In genomic region chr19:24898737-24899577, GRCm38 (mm10) we compare ENCODE assay signal across 10 mouse cellular contexts. TPM values are rescaled to one million over a fixed set of nuclear protein-coding genes. Genes with fewer than 3 reads are reported as not detected.
DNase-seq lines count a peak whose midpoint lies in the region; ATAC-seq lines count a peak whose summit lies in the region.
"Had no signal": no experiment of that assay in that cellular context is flagged by ENCODE, and none has a peak within 500 bp of the region (broad histone marks: within the 10 kb centered on the region; RNA-seq: fewer than 3 reads in every experiment).

No protein-coding gene starts in this region.

- peaks cover 74% of the 10 kb centered on the region for H3K27me3 ChIP-seq in heart, embryonic 14.5 days (ENCODE audit: control insufficient read depth, insufficient read depth, low read length)
- peaks cover 86% of the 10 kb centered on the region for H3K27me3 ChIP-seq in hindbrain, embryonic 13.5 days
- peaks cover 74% of the 10 kb centered on the region for H3K27me3 ChIP-seq in midbrain, embryonic 14.5 days (ENCODE audit: control insufficient read depth, insufficient read depth, low read length)
- H3K27me3 ChIP-seq: CH12.LX had no signal

- peak overlapping the region; percentile 36 to 49 for H3K4me3 ChIP-seq in heart, embryonic 14.5 days (ENCODE audit: control insufficient read depth in 1 of 2, insufficient read depth in 1 of 2, low read depth in 1 of 2, low read length in 2 of 2)
- H3K4me3 ChIP-seq in hindbrain, embryonic 13.5 days, result peak overlapping the region; percentile 39
- peak overlapping the region; percentile 39 for H3K4me3 ChIP-seq in midbrain, embryonic 14.5 days (replicated peaks; ENCODE audit: low read depth, low read length)

- intact Hi-C loops in heart, postnatal 25 days (cut with DNase I), result no loop called here

- no peak for DNase-seq in heart, postnatal 25 days (ENCODE audit: low spot score)
- peak; percentile 25 for DNase-seq in embryo, embryonic 10 days (ENCODE audit: low spot score)
- peak; percentile 57 for DNase-seq in midbrain, embryonic 14.5 days
- no peak for DNase-seq in spleen, postnatal 10 days (ENCODE audit: low spot score in 2 of 2)
- no peak for DNase-seq in frontal cortex, postnatal 14 days (ENCODE audit: low spot score in 2 of 2)

- peaks cover 11 to 28% of the 10 kb centered on the region in 2 experiments for H3K4me1 ChIP-seq in heart, embryonic 14.5 days (ENCODE audit: control insufficient read depth in 2 of 2, insufficient read depth in 2 of 2, low read length in 2 of 2)
- peaks cover 23% of the 10 kb centered on the region for H3K4me1 ChIP-seq in hindbrain, embryonic 13.5 days (replicated peaks)
- peaks cover 18% of the 10 kb centered on the region; the same call in 1 of the 2 replicates for H3K4me1 ChIP-seq in midbrain, embryonic 14.5 days (ENCODE audit: control insufficient read depth, insufficient read depth, low read length)

- H3K36me3 ChIP-seq in heart, embryonic 14.5 days (ENCODE audit: control insufficient read depth, insufficient read depth, low read length), result no peaks in the 10 kb centered on the region
- no peaks in the 10 kb centered on the region for H3K36me3 ChIP-seq in hindbrain, embryonic 13.5 days
- no peaks in the 10 kb centered on the region for H3K36me3 ChIP-seq in midbrain, embryonic 14.5 days (ENCODE audit: control insufficient read depth, insufficient read depth, low read length)

- no peak overlapping the region for H3K27ac ChIP-seq in heart, embryonic 14.5 days (replicated peaks in 1 of 2; ENCODE audit: control insufficient read depth in 1 of 2, insufficient read depth in 1 of 2, low read depth in 2 of 2, low read length in 2 of 2)
- no peak overlapping the region for H3K27ac ChIP-seq in hindbrain, embryonic 13.5 days
- no peak overlapping the region for H3K27ac ChIP-seq in midbrain, embryonic 14.5 days (replicated peaks; ENCODE audit: low read depth, low read length)

- WGBS in heart, embryonic 14.5 days, result 5% methylated on average over 34 of the region's 34 CpGs
- WGBS in hindbrain, embryonic 13.5 days, result 2% methylated on average over 34 of the region's 34 CpGs
- WGBS in midbrain, embryonic 14.5 days, result 2% methylated on average over 34 of the region's 34 CpGs

- no peak overlapping the region for H3K9ac ChIP-seq in heart, embryonic 14.5 days (ENCODE audit: low read length)
- no peak overlapping the region for H3K9ac ChIP-seq in hindbrain, embryonic 13.5 days
- no peak overlapping the region for H3K9ac ChIP-seq in midbrain, embryonic 14.5 days (replicated peaks; ENCODE audit: low read length)

- H3K9me3 ChIP-seq in heart, embryonic 14.5 days (ENCODE audit: control insufficient read depth, low read length), result no peaks in the 10 kb centered on the region
- H3K9me3 ChIP-seq in hindbrain, embryonic 13.5 days, result no peaks in the 10 kb centered on the region
- no peaks in the 10 kb centered on the region for H3K9me3 ChIP-seq in midbrain, embryonic 14.5 days (ENCODE audit: control insufficient read depth, low read length)

- ATAC-seq in heart, embryonic 14.5 days (ENCODE audit: insufficient number of reproducible peaks, insufficient read depth, low FRiP score, low read depth), result no peak
- no peak for ATAC-seq in hindbrain, embryonic 13.5 days (ENCODE audit: low FRiP score)
- ATAC-seq in midbrain, embryonic 14.5 days (ENCODE audit: low FRiP score, low TSS enrichment), result no peak
- no peak for ATAC-seq in frontal cortex, adult (ENCODE audit: low TSS enrichment)

- peak overlapping the region; percentile 77 for H3K4me2 ChIP-seq in heart, embryonic 14.5 days (ENCODE audit: low read length)
- peak overlapping the region; percentile 64 for H3K4me2 ChIP-seq in hindbrain, embryonic 13.5 days
- peak overlapping the region; percentile 74 for H3K4me2 ChIP-seq in midbrain, embryonic 14.5 days (ENCODE audit: low read length)

RNA-seq across cellular contexts. Expression of gene Foxd4, which starts 2.0 kb away (rescaled TPM):
- not detected in 2 replicates for polyA plus RNA-seq in heart, embryonic 14.5 days (2014; fragmentation: Nextera tagmentation; extraction: Ambion mirVana)
- total RNA-seq in heart, postnatal 25 days (2021), result not detected
- 0.19 TPM in 1 of 2 replicates, not detected in the other for polyA plus RNA-seq in hindbrain, embryonic 13.5 days (2015; fragmentation: Nextera tagmentation; extraction: Ambion mirVana)
- polyA plus RNA-seq in midbrain, embryonic 14.5 days (2014; fragmentation: Nextera tagmentation; extraction: Ambion mirVana), result not detected in 2 replicates
- total RNA-seq: CH12.LX had no signal

RNA-seq across cellular contexts. Expression of gene Gm10053, which starts 23.5 kb away (rescaled TPM):
- polyA plus RNA-seq in heart, embryonic 14.5 days (2014; fragmentation: Nextera tagmentation; extraction: Ambion mirVana), result 765 and 800 TPM in 2 replicates
- total RNA-seq in heart, postnatal 25 days (2021), result 1,000 to 10,000 TPM; 1,136 to 1,153 TPM
- 246 and 248 TPM in 2 replicates for polyA plus RNA-seq in hindbrain, embryonic 13.5 days (2015; fragmentation: Nextera tagmentation; extraction: Ambion mirVana)
- 252 and 283 TPM in 2 replicates for polyA plus RNA-seq in midbrain, embryonic 14.5 days (2014; fragmentation: Nextera tagmentation; extraction: Ambion mirVana)

RNA-seq across cellular contexts. Expression of gene Pgm5, which starts 37.3 kb away (rescaled TPM):
- 7.6 and 7.8 TPM in 2 replicates for polyA plus RNA-seq in heart, embryonic 14.5 days (2014; fragmentation: Nextera tagmentation; extraction: Ambion mirVana)
- 10 to 100 TPM; 93.4 to 99.9 TPM for total RNA-seq in heart, postnatal 25 days (2021)
- polyA plus RNA-seq in hindbrain, embryonic 13.5 days (2015; fragmentation: Nextera tagmentation; extraction: Ambion mirVana), result 0.65 and 1.4 TPM in 2 replicates
- polyA plus RNA-seq in midbrain, embryonic 14.5 days (2014; fragmentation: Nextera tagmentation; extraction: Ambion mirVana), result 0.91 and 1.3 TPM in 2 replicates
- total RNA-seq: CH12.LX; neutrophil, adult 5-6 weeks had no signal

Comparison
In these comparisons a context has a peak if more than half of its experiments do, and no peak if none do; other contexts are left out.
1. DNase-seq: peak in embryo, embryonic 10 days (single experiment) and midbrain, embryonic 14.5 days (single experiment); none in heart, postnatal 25 days (single experiment), spleen, postnatal 10 days (0 of 2) and frontal cortex, postnatal 14 days (0 of 2).
2. Peak in every context shown above with its lines, with median percentiles within 50 percentile points of each other: H3K4me2 ChIP-seq and H3K4me3 ChIP-seq.